Mouse (Mus musculus): ENCODE results near the gene Clca2.

DNA sequence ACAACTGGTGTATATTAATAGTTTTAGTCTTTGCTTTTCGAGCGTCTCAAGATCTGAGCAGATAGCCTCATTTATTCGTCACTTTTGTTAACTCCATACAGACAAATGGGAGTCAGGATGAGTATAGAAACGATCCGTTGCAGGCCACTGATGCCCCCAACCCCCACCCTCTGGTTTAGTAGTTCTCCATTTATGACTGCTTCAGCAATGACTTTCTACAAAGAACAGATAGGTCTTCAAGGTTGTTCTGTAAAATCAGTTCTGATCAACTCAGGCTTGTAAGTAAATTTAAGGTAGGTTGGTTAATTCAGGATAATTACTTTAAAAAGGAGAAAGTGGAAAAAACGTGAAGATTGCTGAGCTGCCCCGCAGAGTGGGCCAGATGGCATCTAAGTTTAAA lies 20.2 kb upstream of the Clca2 start:
- TF ChIP-seq CTCF (IDR thresholded peaks at IDR 0.05; ENCODE audit: insufficient read depth, low read length) (no peak), POLR2A (IDR thresholded peaks at IDR 0.05; ENCODE audit: borderline replicate concordance, extremely low read depth, low read depth, low read length) (no peak)

All from lung, adult 2 months (tissue).